In the genomic region with DNA sequence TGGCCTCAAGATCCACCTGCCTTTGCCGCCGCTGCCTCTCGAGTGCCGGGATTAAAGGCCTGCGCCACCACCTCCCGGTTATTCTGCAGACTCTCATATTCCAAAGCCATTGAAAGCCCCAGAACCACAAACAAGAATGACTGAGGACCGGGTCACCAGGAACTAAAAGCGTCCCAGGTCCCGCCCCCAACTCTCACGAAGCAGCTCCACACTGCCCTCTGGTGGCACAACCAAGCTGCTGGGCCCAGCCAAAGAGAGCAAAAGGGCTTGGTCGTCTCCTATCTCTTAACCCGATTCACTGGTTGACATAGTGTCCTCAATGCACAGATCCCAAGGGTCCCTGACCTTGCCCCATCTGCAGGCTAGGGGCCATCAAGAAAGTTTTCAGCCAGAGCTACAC, we compare ENCODE assay signal across 8 mouse cellular contexts. TPM values are rescaled to one million over a fixed set of nuclear protein-coding genes. Genes with fewer than 3 reads are reported as not detected.
DNase-seq lines count a peak whose midpoint lies in the region; ATAC-seq lines count a peak whose summit lies in the region.

No protein-coding gene starts in this region.

- no peaks in the 10 kb centered on the region for H3K36me3 ChIP-seq in heart, embryonic 16.5 days (ENCODE audit: control insufficient read depth, insufficient read depth)
- H3K36me3 ChIP-seq in liver, embryonic 13.5 days = no peaks in the 10 kb centered on the region

- peak overlapping the region; percentile 50 for H3K27ac ChIP-seq in heart, embryonic 16.5 days (ENCODE audit: low read length)
- H3K27ac ChIP-seq in liver, embryonic 13.5 days = no peak overlapping the region

- no peaks in the 10 kb centered on the region for H3K9me3 ChIP-seq in heart, embryonic 16.5 days (replicated peaks; ENCODE audit: control insufficient read depth, low read length)
- H3K9me3 ChIP-seq in liver, embryonic 13.5 days (replicated peaks) = no peaks in the 10 kb centered on the region

- peak; percentile 73 for ATAC-seq in erythroid progenitor cell, adult 5-6 weeks (replicated peaks; ENCODE audit: low FRiP score, poor library complexity, severe bottlenecking)
- ATAC-seq in heart, embryonic 16.5 days (replicated peaks; ENCODE audit: extremely low read depth, insufficient read depth, low FRiP score) = peak; percentile 47; the same call in 1 of the 2 replicates
- ATAC-seq in liver, embryonic 13.5 days (ENCODE audit: low read depth) = peak; percentile 42; the same call in 1 of the 2 replicates

- peak overlapping the region; percentile 49; the same call in 1 of the 2 replicates for H3K9ac ChIP-seq in heart, embryonic 16.5 days (ENCODE audit: low read length)
- H3K9ac ChIP-seq in liver, embryonic 13.5 days = no peak overlapping the region

- H3K4me3 ChIP-seq in heart, embryonic 16.5 days (ENCODE audit: low read length) = peak overlapping the region; percentile 49
- H3K4me3 ChIP-seq in liver, embryonic 13.5 days (replicated peaks) = peak overlapping the region; percentile 30

- 1% methylated on average over 12 of the region's 12 CpGs for WGBS in heart, embryonic 16.5 days
- 0% methylated on average over 12 of the region's 12 CpGs for WGBS in liver, embryonic 13.5 days (ENCODE audit: insufficient replicate concordance)

- H3K4me1 ChIP-seq in heart, embryonic 16.5 days (ENCODE audit: control insufficient read depth, insufficient read depth, low read length) = peaks cover 48% of the 10 kb centered on the region
- H3K4me1 ChIP-seq in liver, embryonic 13.5 days (replicated peaks) = peaks cover 42% of the 10 kb centered on the region

- DNase-seq in CD4-positive, CD25-positive, alpha-beta regulatory T cell, adult 2 months (ENCODE audit: low read depth, low spot score) = peak; percentile 95
- DNase-seq in c-Kit-negative CD71-positive TER-119-positive erythroid progenitor cells, embryonic 14.5 days (ENCODE audit: low read depth, low spot score) = peak; percentile 53
- DNase-seq in kidney, postnatal 14 days = peak; percentile 92
- DNase-seq in liver, embryonic 13.5 days = peak; percentile 67
- peak; percentile 94 for DNase-seq in naive thymus-derived CD4-positive, alpha-beta T cell, adult 2 months (ENCODE audit: low read depth)
- peak; percentile 83 to 96 for DNase-seq in spleen, postnatal 4 days (ENCODE audit: low spot score in 2 of 2)

- peaks cover 47% of the 10 kb centered on the region for H3K27me3 ChIP-seq in heart, embryonic 16.5 days (ENCODE audit: control insufficient read depth, insufficient read depth, low read length)
- H3K27me3 ChIP-seq in liver, embryonic 13.5 days = peaks cover 79% of the 10 kb centered on the region

- H3K4me2 ChIP-seq in heart, embryonic 16.5 days (ENCODE audit: low read depth, low read length) = peak overlapping the region; percentile 83
- H3K4me2 ChIP-seq in liver, embryonic 13.5 days = peak overlapping the region; percentile 60

RNA-seq across cellular contexts. Expression of a gene that starts 3.9 kb away (rescaled TPM):
- total RNA-seq in erythroid progenitor cell, adult 5-6 weeks (2015; ENCODE audit: low replicate concordance) = not detected in 2 replicates
- not detected in 2 replicates for total RNA-seq in erythroid progenitor cell, adult 5-6 weeks (2017; ENCODE audit: low replicate concordance)
- 0.64 and 1.5 TPM in 2 replicates for polyA plus RNA-seq in heart, embryonic 16.5 days (2015; fragmentation: Nextera tagmentation; extraction: Ambion mirVana)
- polyA plus RNA-seq in liver, embryonic 13.5 days (2015; fragmentation: Nextera tagmentation; extraction: Ambion mirVana) = 0.06 TPM in 1 of 2 replicates, not detected in the other

RNA-seq across cellular contexts. Expression of a gene that starts 14.5 kb away (rescaled TPM):
- not detected in 2 replicates for total RNA-seq in erythroid progenitor cell, adult 5-6 weeks (2015; ENCODE audit: low replicate concordance)
- total RNA-seq in erythroid progenitor cell, adult 5-6 weeks (2017; ENCODE audit: low replicate concordance) = not detected in 2 replicates
- 1.0 and 1.3 TPM in 2 replicates for polyA plus RNA-seq in heart, embryonic 16.5 days (2015; fragmentation: Nextera tagmentation; extraction: Ambion mirVana)
- 0.05 TPM in 1 of 2 replicates, not detected in the other for polyA plus RNA-seq in liver, embryonic 13.5 days (2015; fragmentation: Nextera tagmentation; extraction: Ambion mirVana)

RNA-seq across cellular contexts. Expression of a gene that starts 24.3 kb away (rescaled TPM):
- not detected in 2 replicates for total RNA-seq in erythroid progenitor cell, adult 5-6 weeks (2015; ENCODE audit: low replicate concordance)
- not detected in 2 replicates for total RNA-seq in erythroid progenitor cell, adult 5-6 weeks (2017; ENCODE audit: low replicate concordance)
- polyA plus RNA-seq in heart, embryonic 16.5 days (2015; fragmentation: Nextera tagmentation; extraction: Ambion mirVana) = 3.1 and 4.5 TPM in 2 replicates
- 0.45 and 0.70 TPM in 2 replicates for polyA plus RNA-seq in liver, embryonic 13.5 days (2015; fragmentation: Nextera tagmentation; extraction: Ambion mirVana)

RNA-seq across cellular contexts. Expression of a gene that starts 51.4 kb away (rescaled TPM):
- 57.3 and 70.0 TPM in 2 replicates for total RNA-seq in erythroid progenitor cell, adult 5-6 weeks (2015; ENCODE audit: low replicate concordance)
- 55.3 and 88.5 TPM in 2 replicates for total RNA-seq in erythroid progenitor cell, adult 5-6 weeks (2017; ENCODE audit: low replicate concordance)
- 209 and 234 TPM in 2 replicates for polyA plus RNA-seq in heart, embryonic 16.5 days (2015; fragmentation: Nextera tagmentation; extraction: Ambion mirVana)
- polyA plus RNA-seq in liver, embryonic 13.5 days (2015; fragmentation: Nextera tagmentation; extraction: Ambion mirVana) = 214 and 231 TPM in 2 replicates

RNA-seq across cellular contexts. Expression of a gene that starts 58.7 kb away (rescaled TPM):
- total RNA-seq in erythroid progenitor cell, adult 5-6 weeks (2015; ENCODE audit: low replicate concordance) = not detected in 2 replicates
- not detected in 2 replicates for total RNA-seq in erythroid progenitor cell, adult 5-6 weeks (2017; ENCODE audit: low replicate concordance)
- 20.1 and 22.3 TPM in 2 replicates for polyA plus RNA-seq in heart, embryonic 16.5 days (2015; fragmentation: Nextera tagmentation; extraction: Ambion mirVana)
- 0.31 and 0.51 TPM in 2 replicates for polyA plus RNA-seq in liver, embryonic 13.5 days (2015; fragmentation: Nextera tagmentation; extraction: Ambion mirVana)
